Comparison of ENCODE assay signal across 9 mouse cellular contexts in the genomic region with DNA sequence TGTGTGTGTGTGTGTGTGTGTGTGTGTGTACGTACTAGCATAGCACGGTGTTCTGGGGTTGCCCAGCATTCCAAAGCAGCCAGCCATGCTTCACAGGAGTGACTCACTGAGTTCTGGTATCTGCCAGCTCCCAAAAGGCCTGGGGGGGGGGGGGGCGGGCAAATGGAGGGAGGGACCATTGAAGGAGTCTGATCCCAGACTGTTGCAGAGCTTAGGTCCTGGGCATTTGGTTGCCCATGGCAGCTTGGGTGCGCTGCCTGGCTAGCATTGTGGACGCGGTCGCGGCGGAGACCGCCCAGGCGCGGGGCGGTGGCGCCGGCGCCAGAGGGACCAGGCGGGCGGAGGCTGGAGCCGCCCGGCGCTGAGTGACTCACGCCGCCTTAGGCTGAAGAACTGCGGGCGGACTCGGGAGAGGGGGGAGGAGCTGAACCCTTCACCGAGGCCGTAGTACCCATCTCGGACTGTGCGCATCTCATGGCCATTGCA. TPM values are rescaled to one million over a fixed set of nuclear protein-coding genes. Genes with fewer than 3 reads are reported as not detected.
A peak's percentile ranks its signal among the peaks of the same experiment; 100 is the strongest.
DNase-seq lines count a peak whose midpoint lies in the region; ATAC-seq and TF ChIP-seq lines count a peak whose summit lies in the region.
"Had no signal": no experiment of that assay in that cellular context is flagged by ENCODE, and none has a peak within 500 bp of the region (broad histone marks: within the 10 kb centered on the region; RNA-seq: fewer than 3 reads in every experiment).

No protein-coding gene starts in this region.

- H3K9me3 ChIP-seq in lung, embryonic 14.5 days (ENCODE audit: low read depth, low read length), result no peaks in the 10 kb centered on the region
- H3K9me3 ChIP-seq in hindbrain, embryonic 11.5 days (ENCODE audit: control insufficient read depth, low read length), result no peaks in the 10 kb centered on the region

- WGBS in lung, embryonic 14.5 days, result under 1% methylated on average over 29 of the region's 30 CpGs
- WGBS in hindbrain, embryonic 11.5 days, result under 1% methylated on average over 29 of the region's 30 CpGs

- no peak for TF ChIP-seq CTCF in lung, embryonic 14.5 days (IDR thresholded peaks at IDR 0.05; ENCODE audit: low read depth)
- no peak for TF ChIP-seq CTCF in layer of hippocampus, adult 2 months (conservative IDR thresholded peaks at IDR 0.05)

- H3K9ac ChIP-seq in lung, embryonic 14.5 days, result no peak overlapping the region
- no peak overlapping the region for H3K9ac ChIP-seq in hindbrain, embryonic 11.5 days (ENCODE audit: low read depth, low read length)

- no peak overlapping the region for H3K27ac ChIP-seq in lung, embryonic 14.5 days (ENCODE audit: low read depth)
- no peak overlapping the region for H3K27ac ChIP-seq in hindbrain, embryonic 11.5 days (ENCODE audit: low read depth, low read length)
- no peak overlapping the region for H3K27ac ChIP-seq in layer of hippocampus, adult 2 months

- no peaks in the 10 kb centered on the region for H3K36me3 ChIP-seq in lung, embryonic 14.5 days (ENCODE audit: insufficient read depth)
- H3K36me3 ChIP-seq in hindbrain, embryonic 11.5 days (ENCODE audit: control insufficient read depth, insufficient read depth, low read length), result no peaks in the 10 kb centered on the region

- ATAC-seq in lung, embryonic 14.5 days (ENCODE audit: insufficient read depth), result peak; percentile 53; the same call in 1 of the 2 replicates
- ATAC-seq in hindbrain, embryonic 11.5 days (ENCODE audit: low FRiP score), result no peak

- peaks cover 5% of the 10 kb centered on the region; the same call in 1 of the 2 replicates for H3K4me1 ChIP-seq in lung, embryonic 14.5 days (ENCODE audit: insufficient read depth)
- H3K4me1 ChIP-seq in hindbrain, embryonic 11.5 days (replicated peaks; ENCODE audit: control insufficient read depth, insufficient read depth, low read length), result peaks cover 12% of the 10 kb centered on the region

- peaks cover 96% of the 10 kb centered on the region for H3K27me3 ChIP-seq in lung, embryonic 14.5 days (ENCODE audit: insufficient read depth, low read length)
- peaks cover 88% of the 10 kb centered on the region for H3K27me3 ChIP-seq in hindbrain, embryonic 11.5 days (ENCODE audit: control insufficient read depth, insufficient read depth, low read length)

- H3K4me2 ChIP-seq in lung, embryonic 14.5 days, result peak overlapping the region; percentile 21; the same call in 1 of the 2 replicates
- 0 out of 2 replicates have a peak overlapping the region, but pooled peaks have one; percentile 6 for H3K4me2 ChIP-seq in hindbrain, embryonic 11.5 days (replicated peaks; ENCODE audit: low read depth, low read length)

- H3K4me3 ChIP-seq in lung, embryonic 14.5 days (ENCODE audit: low read depth, low read length), result peak overlapping the region; percentile 7
- H3K4me3 ChIP-seq in hindbrain, embryonic 11.5 days (ENCODE audit: low read depth, low read length), result no peak overlapping the region
- H3K4me3 ChIP-seq in layer of hippocampus, adult 2 months, result no peak overlapping the region

- peak; percentile 57 for DNase-seq in lung, embryonic 14.5 days
- DNase-seq in lung, postnatal 14 days, result no peak
- DNase-seq in embryo, embryonic 10 days (ENCODE audit: low spot score), result peak; percentile 75
- DNase-seq in hindbrain, embryonic 11.5 days (ENCODE audit: low spot score), result peak; percentile 74
- DNase-seq in lung, postnatal 4 days, result peak; percentile 36 to 51
- no peak for DNase-seq in layer of hippocampus, adult 2 months (ENCODE audit: low spot score in 2 of 2)
- no peak for DNase-seq in cerebellum, postnatal 4 days (ENCODE audit: low spot score in 2 of 2)
- DNase-seq in spleen, postnatal 36 days (ENCODE audit: low spot score in 2 of 2), result no peak

RNA-seq across cellular contexts. Expression of gene Dlx2, which starts 3.7 kb away (rescaled TPM):
- 0.07 TPM in 1 of 2 replicates, not detected in the other for polyA plus RNA-seq in lung, embryonic 14.5 days (2014; fragmentation: Nextera tagmentation; extraction: Ambion mirVana)
- polyA plus RNA-seq in hindbrain, embryonic 11.5 days (2014; fragmentation: Nextera tagmentation; extraction: Ambion mirVana), result 1.9 and 2.2 TPM in 2 replicates
- 1 to 10 TPM; 4.5 to 4.8 TPM for total RNA-seq in layer of hippocampus, adult 2 months (2021)
- polyA plus RNA-seq: neural tube, embryonic 14.5 days had no signal

RNA-seq across cellular contexts. Expression of gene Dlx1, which starts 14.9 kb away (rescaled TPM):
- 0.32 TPM in 1 of 2 replicates, not detected in the other for polyA plus RNA-seq in lung, embryonic 14.5 days (2014; fragmentation: Nextera tagmentation; extraction: Ambion mirVana)
- polyA plus RNA-seq in hindbrain, embryonic 11.5 days (2014; fragmentation: Nextera tagmentation; extraction: Ambion mirVana), result 1.6 and 2.1 TPM in 2 replicates
- total RNA-seq in layer of hippocampus, adult 2 months (2021), result 10 to 100 TPM; 15.4 to 17.5 TPM
- polyA plus RNA-seq: neural tube, embryonic 14.5 days had no signal

Comparison
In these comparisons a context has a peak if more than half of its experiments do, and no peak if none do; other contexts are left out.
1. DNase-seq: peak in lung, embryonic 14.5 days (single experiment), embryo, embryonic 10 days (single experiment), hindbrain, embryonic 11.5 days (single experiment) and lung, postnatal 4 days (2 of 2); none in lung, postnatal 14 days (single experiment), layer of hippocampus, adult 2 months (0 of 2), cerebellum, postnatal 4 days (0 of 2) and spleen, postnatal 36 days (0 of 2).